ENCODE assay signal across 8 mouse cellular contexts in genomic region chr5:34915801-34916200, GRCm38 (mm10). TPM values are rescaled to one million over a fixed set of nuclear protein-coding genes. Genes with fewer than 3 reads are reported as not detected.
DNase-seq lines count a peak whose midpoint lies in the region; ATAC-seq and TF ChIP-seq lines count a peak whose summit lies in the region.

No protein-coding gene starts in this region.

- TF ChIP-seq CTCF in layer of hippocampus, adult 2 months (conservative IDR thresholded peaks at IDR 0.05) = peak; percentile 99
- TF ChIP-seq CTCF in lung, adult 2 months (IDR thresholded peaks at IDR 0.05; ENCODE audit: insufficient read depth, low read length) = peak; percentile 97

- H3K27me3 ChIP-seq in forebrain, embryonic 14.5 days (replicated peaks; ENCODE audit: control insufficient read depth, insufficient read depth, low read length) = no peaks in the 10 kb centered on the region

- no peak overlapping the region for H3K4me2 ChIP-seq in forebrain, embryonic 14.5 days (ENCODE audit: low read length)

- H3K4me1 ChIP-seq in ES-E14 (ENCODE audit: control insufficient read depth in 2 of 2, insufficient read depth in 2 of 2, low read length in 2 of 2, poor library complexity in 1 of 2) = peaks cover 0 to 1% of the 10 kb centered on the region in 2 experiments; a peak in 1 of 4 replicates
- H3K4me1 ChIP-seq in forebrain, embryonic 14.5 days (ENCODE audit: control insufficient read depth, insufficient read depth, low read length) = peaks cover 3% of the 10 kb centered on the region; the same call in 1 of the 2 replicates
- peaks cover 5% of the 10 kb centered on the region for H3K4me1 ChIP-seq in lung, adult 2 months (ENCODE audit: control insufficient read depth, insufficient read depth, low read length)

- 16% methylated on average over 1 of the region's 1 CpGs for WGBS in forebrain, embryonic 14.5 days
- 0% methylated on average over 1 of the region's 1 CpGs for WGBS in lung, adult 2 months

- peak; percentile 72; the same call in 1 of the 2 replicates for ATAC-seq in forebrain, embryonic 14.5 days

- H3K36me3 ChIP-seq in ES-E14 (ENCODE audit: control insufficient read depth, insufficient read depth, low read length, poor library complexity, severe bottlenecking) = no peaks in the 10 kb centered on the region
- 0 out of 2 replicates have a peak, but pooled peaks cover 3% of the 10 kb centered on the region for H3K36me3 ChIP-seq in forebrain, embryonic 14.5 days (ENCODE audit: control insufficient read depth, insufficient read depth, low read length)

- in situ Hi-C loops in ES-E14 (cut with MboI; ENCODE audit: low sequenced_read_pairs in 2 of 2, unreplicated experiment in 2 of 2) = loop anchor here in 1 of 2 experiments (10.0 kb wide), 1 partner anchor 129 kb away; the partner anchor contains the start of gene Hgfac

- intact Hi-C loops in heart, postnatal 25 days (cut with DNase I) = loop anchor here (1.0 kb wide), 3 partner anchors 70 to 128 kb away; no protein-coding TSS in a partner anchor

- DNase-seq in ES-E14 (ENCODE audit: low read depth, low spot score) = peak; percentile 37
- peak; percentile 59 for DNase-seq in c-Kit-positive CD71-positive TER-119-negative erythroid progenitor cells, embryonic 14.5 days (ENCODE audit: low read depth)
- peak; percentile 86 for DNase-seq in forebrain, embryonic 14.5 days (ENCODE audit: low spot score)
- peak; percentile 31 for DNase-seq in heart, postnatal 25 days (ENCODE audit: low spot score)
- peak; percentile 76 to 81 for DNase-seq in layer of hippocampus, adult 2 months (ENCODE audit: low spot score in 2 of 2)
- DNase-seq in lung, adult 2 months = peak; percentile 71
- DNase-seq in retina, embryonic 14.5 days (ENCODE audit: low spot score) = peak; percentile 80
- DNase-seq in thymus, postnatal 25 days = peak; percentile 75

- no peak overlapping the region for H3K4me3 ChIP-seq in ES-E14 (ENCODE audit: insufficient read depth in 1 of 2, low read depth in 1 of 2, low read length in 2 of 2, poor library complexity in 1 of 2, severe bottlenecking in 1 of 2)
- no peak overlapping the region for H3K4me3 ChIP-seq in forebrain, embryonic 14.5 days (ENCODE audit: low read depth, low read length)
- no peak overlapping the region for H3K4me3 ChIP-seq in layer of hippocampus, adult 2 months
- no peak overlapping the region for H3K4me3 ChIP-seq in lung, adult 2 months (replicated peaks; ENCODE audit: extremely low read depth, low read depth, low read length)

- H3K9me3 ChIP-seq in ES-E14 (ENCODE audit: control insufficient read depth, insufficient read depth, low read depth, low read length) = no peaks in the 10 kb centered on the region
- H3K9me3 ChIP-seq in forebrain, embryonic 14.5 days (replicated peaks; ENCODE audit: control insufficient read depth, low read length) = no peaks in the 10 kb centered on the region

- H3K9ac ChIP-seq in ES-E14 (ENCODE audit: insufficient read depth, low read depth, low read length, poor library complexity, severe bottlenecking) = no peak overlapping the region
- no peak overlapping the region for H3K9ac ChIP-seq in forebrain, embryonic 14.5 days (ENCODE audit: low read length)

- TF ChIP-seq POLR2A in lung, adult 2 months (IDR thresholded peaks at IDR 0.05; ENCODE audit: borderline replicate concordance, extremely low read depth, low read depth, low read length) = no peak

- no peak overlapping the region for H3K27ac ChIP-seq in ES-E14 (ENCODE audit: insufficient read depth, low read depth, low read length, poor library complexity, severe bottlenecking)
- H3K27ac ChIP-seq in forebrain, embryonic 14.5 days (ENCODE audit: low read depth, low read length) = no peak overlapping the region
- peak overlapping the region; percentile 58 for H3K27ac ChIP-seq in layer of hippocampus, adult 2 months

TF ChIP-seq in ES-E14, 5 proteins besides CTCF, POLR2A, EP300 and RAD21:
- TF ChIP-seq ZNF384 (IDR thresholded peaks at IDR 0.05; ENCODE audit: low read depth, low read length) (no peak), ZC3H11A (IDR thresholded peaks at IDR 0.05; ENCODE audit: borderline replicate concordance, low read depth, low read length) (peak; percentile 21; the same call in 1 of the 2 replicates)

RNA-seq across cellular contexts. Expression of gene Msantd1, which starts 8.0 kb away (rescaled TPM):
- total RNA-seq in ES-E14 (2012; rRNA removed) = 1.1 and 1.2 TPM in 2 replicates
- polyA plus RNA-seq in forebrain, embryonic 14.5 days (2014; fragmentation: Nextera tagmentation; extraction: Ambion mirVana) = 5.5 and 7.4 TPM in 2 replicates
- total RNA-seq in heart, postnatal 25 days (2021) = under 1 TPM; 0.52 to 0.61 TPM
- 1 to 10 TPM; 6.1 to 7.0 TPM for total RNA-seq in layer of hippocampus, adult 2 months (2021)
- polyA plus RNA-seq in lung, adult 2 months (2012; rRNA removed) = 3.1 and 3.7 TPM in 2 replicates

RNA-seq across cellular contexts. Expression of gene Rgs12, which starts 33.4 kb away (rescaled TPM):
- 17.0 and 28.7 TPM in 2 replicates for total RNA-seq in ES-E14 (2012; rRNA removed)
- 37.2 and 37.4 TPM in 2 replicates for polyA plus RNA-seq in forebrain, embryonic 14.5 days (2014; fragmentation: Nextera tagmentation; extraction: Ambion mirVana)
- 10 to 100 TPM; 16.0 to 16.2 TPM for total RNA-seq in heart, postnatal 25 days (2021)
- 10 to 100 TPM; 43.2 to 52.5 TPM for total RNA-seq in layer of hippocampus, adult 2 months (2021)
- polyA plus RNA-seq in lung, adult 2 months (2012; rRNA removed) = 125 and 161 TPM in 2 replicates

Comparison
In these comparisons a context has a peak if more than half of its experiments do, and no peak if none do; other contexts are left out.
1. DNase-seq: peak in every context shown above with its lines; median percentile 86 in forebrain, embryonic 14.5 days; 80 in retina, embryonic 14.5 days; 78 in layer of hippocampus, adult 2 months; 75 in thymus, postnatal 25 days; 71 in lung, adult 2 months; 59 in c-Kit-positive CD71-positive TER-119-negative erythroid progenitor cells, embryonic 14.5 days; 37 in ES-E14; 31 in heart, postnatal 25 days.